Mouse (Mus musculus): ENCODE measurements around the gene Prpf3.
A peak's percentile ranks its signal among the peaks of the same experiment; 100 is the strongest.
"Not testable (repeated sequence)": the region's sequence is repeated elsewhere in the genome, so short reads cannot be mapped to it uniquely, and the experiment has no call there.

Gene Prpf3

DNA sequence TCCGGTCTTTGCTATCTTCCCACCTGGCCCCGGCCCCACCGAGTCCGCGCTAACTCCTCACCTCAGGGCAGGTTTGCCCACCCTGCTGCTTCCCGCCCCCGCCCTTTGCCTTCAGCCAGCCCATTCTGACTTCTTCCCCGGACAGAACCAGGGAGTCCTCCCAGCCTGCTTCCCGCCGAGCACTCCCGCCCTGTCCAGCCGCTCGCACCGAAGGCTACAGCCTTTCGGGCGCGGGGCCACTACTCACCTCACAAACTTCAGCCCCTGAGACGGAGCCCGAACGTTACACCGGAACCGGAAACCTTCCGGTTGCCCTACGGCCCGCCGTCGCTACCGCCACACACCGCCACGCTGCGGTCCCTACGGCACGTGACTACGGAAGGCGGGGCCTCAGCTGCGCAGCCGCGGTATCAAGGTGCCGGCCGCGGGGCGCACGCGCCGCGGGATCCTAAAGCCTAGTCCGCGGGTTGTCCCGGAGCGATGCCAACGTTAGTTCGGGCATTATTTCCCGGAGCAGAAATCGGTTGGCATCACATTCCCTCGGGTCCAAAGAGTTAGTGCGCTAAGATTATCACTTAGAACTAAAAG lies at the start of gene Prpf3:
Gene Prpf3, minus strand, starts transcription at position 384 of the 588 bp plus-strand sequence.
- peak; percentile 96 for DNase-seq (ENCODE audit: low spot score)

DNA sequence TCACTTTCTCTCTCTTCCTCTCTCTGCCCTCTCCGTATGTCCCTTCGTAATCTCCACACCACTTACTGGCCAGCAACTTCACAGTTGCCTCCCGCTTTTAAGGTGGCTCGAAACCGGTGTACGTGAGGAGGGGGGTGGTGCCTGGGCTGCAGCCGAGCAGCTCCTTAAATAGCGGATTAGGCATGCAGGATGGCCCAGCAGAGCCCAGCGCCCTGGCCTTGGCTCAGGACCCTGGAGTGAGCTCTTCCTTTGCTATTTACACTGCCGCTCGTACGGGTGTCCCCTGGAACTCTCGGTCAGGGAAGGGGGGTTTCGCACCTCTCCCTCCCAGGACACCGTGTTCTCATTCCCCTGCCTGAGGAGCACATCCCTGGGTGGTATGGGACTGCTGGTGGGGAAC lies 48.9 kb upstream of the Prpf3 start, which contains the start of gene Car14:
Gene Car14, minus strand, starts transcription at position 124 of the 400 bp plus-strand sequence.
- DNase-seq (ENCODE audit: low spot score), result no peak

DNA sequence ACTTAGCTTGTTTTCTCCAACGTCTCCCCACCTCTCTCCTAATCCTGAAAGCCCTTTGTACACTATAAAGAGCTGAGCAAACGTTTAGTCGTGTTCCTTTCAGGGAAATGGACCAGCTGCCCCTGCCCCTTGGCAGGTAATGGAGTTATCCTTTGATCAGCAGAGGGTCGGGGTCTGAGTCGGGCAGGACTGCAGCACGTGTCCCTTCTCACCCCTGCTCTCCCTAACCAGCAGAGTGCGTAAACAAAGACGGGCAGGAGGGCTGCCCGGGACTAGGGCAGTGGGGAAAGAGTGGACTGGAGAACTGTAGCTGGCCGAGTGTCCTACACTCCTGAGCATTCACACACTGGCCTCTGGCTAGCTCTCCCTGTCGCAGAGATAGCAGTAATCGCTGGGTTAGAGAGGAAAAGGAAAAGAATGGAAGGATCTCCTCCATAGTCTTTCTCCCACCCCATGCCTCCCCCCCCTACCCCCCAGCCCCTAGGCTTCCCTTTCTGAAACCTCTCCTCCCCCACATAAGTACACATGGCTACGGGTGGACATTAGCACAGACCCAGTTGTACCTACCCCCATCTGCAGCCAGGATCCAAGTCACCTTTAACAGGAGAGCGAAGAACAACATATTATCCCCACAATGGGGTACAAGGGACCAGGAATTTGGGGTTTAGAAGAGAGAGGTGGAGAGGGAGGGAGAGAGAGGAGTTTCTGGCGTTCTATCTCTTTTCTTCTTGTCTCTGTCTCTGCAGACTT lies 48.2 kb upstream of the Prpf3 start:
- no peak for DNase-seq (ENCODE audit: low spot score)

DNA sequence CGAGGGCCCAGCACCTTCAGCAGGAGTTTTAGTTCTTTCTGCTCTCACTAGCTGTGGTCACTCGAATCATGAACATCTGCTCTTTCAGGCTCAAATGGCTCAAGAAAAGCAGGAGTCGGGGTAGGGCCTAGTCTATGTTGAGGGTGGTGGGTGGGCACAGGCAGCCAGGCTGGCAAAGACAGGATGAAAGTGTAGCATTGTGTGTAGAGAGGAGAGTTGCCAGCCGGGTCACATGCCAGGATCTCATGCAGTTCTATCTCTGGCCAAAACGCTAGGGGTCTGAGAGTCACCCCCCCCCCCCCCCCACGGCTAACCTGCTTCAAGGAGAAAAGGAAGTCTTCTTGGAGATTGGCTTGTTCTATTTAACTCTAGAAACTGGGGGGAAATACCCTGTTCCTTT lies 47.0 kb upstream of the Prpf3 start:
- DNase-seq (ENCODE audit: low spot score), result no peak

DNA sequence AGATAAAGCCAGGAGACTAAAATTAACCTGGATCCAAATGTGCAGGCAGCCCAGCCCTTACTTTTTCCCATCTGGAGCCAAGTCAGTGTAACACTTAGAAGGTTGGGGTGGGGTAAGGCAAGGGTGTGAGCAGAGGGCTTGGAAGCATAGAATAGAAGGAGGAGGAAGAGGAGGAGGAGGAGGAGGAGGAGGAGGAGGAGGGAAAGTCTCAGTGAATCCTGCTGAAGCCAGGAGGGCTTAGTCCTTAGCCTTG lies 46.6 kb upstream of the Prpf3 start:
- no peak for DNase-seq (ENCODE audit: low spot score)

DNA sequence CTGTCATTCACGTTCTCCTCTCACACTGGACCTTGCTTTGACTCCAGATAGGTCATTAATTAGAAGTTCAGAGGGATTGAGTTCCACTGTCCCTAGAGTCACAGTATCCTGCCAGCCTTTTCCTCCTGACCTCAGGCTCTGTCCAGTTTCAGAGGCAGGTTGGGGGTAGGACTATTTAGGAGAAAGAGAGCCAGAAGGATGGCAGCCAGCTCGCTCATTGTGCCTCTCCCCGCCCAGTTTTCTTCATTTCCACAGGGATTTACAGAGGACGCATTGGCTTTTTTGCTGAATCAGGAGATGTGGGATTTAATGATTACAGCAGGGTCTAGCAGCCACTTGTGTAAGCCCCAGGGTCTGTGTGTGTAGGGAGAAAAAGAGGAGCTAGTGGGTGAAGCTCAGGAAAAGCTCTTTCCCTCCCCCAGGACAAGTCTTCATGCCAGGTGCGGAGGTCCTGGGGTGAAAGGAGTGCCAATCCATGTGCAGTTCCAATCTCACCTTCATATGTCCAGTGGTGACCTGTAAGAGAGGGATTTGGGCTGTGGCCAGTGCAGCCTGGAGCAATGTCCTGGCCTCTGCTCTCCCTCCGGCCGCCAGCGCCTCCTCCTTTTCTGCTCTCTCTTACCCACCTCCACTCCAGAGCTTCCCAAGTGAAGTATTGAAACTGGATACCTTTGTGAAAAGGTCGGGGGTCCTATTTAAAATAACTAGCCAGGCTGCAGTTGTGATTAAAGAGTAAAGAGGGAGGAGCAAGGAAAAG lies 46.1 kb upstream of the Prpf3 start:
- no peak for DNase-seq (ENCODE audit: low spot score)

DNA sequence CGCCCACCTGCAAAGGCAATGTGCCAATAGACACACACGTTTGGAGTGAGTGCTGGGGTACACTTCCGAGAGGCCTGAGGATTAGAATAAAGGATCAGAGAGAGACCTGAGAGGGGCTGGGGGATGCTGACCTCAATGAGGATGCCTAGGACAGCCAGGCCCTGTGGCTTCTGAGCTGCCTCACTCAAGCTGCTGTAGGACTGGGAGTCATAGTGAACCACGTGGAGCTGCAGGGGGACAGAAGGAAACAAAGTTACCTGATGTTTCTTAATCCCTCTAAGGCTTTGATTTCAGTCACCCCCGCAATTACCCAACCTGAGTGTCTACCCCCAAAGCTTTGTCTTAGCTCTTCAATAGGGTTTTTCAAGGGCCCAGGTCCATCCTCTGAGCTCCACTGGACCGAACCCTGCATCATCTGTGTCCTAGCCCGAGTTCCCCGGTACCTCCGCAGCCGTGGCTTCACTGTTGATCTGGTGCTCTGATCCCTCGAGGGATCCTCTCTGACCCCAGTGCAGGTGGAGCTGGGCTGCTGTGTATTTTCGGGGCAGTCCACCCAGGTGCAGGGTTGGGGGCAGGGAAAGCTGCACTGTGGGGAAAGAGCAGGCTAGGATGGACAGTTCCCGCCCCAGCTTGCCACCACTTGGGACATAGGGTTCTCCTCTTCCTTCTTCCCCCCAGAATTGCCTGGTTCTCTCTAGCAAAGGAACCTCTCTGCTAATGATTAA lies 44.3 kb upstream of the Prpf3 start:
- no peak for DNase-seq (ENCODE audit: low spot score)

DNA sequence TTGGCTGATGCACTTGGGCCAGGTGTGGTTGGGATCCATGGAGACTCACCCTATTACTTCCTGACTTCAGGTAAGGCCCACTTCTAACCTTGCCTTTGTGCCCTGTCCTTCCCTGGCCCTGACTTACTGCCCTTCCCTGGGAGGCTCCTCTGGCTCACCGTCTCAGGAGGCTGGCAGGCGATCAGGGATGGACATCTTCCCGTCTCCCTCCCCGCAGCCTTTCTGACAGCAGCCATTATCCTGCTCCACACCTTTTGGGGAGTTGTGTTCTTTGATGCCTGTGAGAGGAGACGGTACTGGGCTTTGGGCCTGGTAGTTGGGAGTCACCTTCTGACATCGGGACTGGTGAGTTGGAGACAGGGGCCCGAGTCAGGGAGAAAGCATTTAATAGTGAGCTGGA lies 39.8 kb upstream of the Prpf3 start:
- DNase-seq (ENCODE audit: low spot score), result not testable (repeated sequence)

DNA sequence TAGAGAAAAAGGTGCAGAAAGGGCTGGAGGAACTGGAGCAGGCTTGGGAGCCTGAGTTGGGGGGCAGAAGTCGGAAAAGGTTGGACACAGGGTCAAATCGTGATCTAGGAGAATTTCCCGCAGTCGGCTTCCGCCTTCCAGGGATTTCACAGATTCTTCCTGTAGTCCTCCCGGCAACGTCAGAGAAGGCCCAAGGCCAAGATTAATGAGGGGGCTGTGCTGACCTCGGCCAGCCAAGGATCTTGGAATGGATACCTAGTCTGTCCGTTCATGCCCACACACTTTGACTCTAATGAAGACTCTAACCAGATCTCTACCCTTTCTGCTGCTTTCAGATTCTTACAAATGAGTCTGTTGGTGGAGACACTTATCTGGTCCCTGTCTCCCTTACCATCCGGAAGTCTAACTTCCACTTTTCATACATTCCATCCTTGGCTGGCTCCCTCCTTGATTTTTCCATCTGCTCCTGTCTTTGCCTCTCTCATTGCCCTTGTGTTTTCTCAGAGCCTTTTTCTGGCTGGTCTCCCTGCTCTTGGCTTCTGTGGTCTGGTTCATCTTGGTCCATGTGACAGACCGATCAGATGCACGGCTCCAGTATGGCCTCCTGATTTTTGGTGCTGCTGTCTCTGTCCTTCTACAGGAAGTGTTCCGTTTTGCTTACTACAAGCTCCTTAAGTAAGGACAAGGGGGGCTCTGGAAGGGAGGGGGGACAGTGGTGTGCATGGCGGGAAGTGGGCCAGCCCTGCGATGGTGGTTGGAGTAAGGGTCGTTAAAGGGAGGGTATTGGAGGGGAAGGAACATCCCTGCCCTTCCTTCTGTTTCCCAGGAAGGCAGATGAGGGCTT lies 38.9 kb upstream of the Prpf3 start:
- DNase-seq (ENCODE audit: low spot score), result peak; percentile 54

DNA sequence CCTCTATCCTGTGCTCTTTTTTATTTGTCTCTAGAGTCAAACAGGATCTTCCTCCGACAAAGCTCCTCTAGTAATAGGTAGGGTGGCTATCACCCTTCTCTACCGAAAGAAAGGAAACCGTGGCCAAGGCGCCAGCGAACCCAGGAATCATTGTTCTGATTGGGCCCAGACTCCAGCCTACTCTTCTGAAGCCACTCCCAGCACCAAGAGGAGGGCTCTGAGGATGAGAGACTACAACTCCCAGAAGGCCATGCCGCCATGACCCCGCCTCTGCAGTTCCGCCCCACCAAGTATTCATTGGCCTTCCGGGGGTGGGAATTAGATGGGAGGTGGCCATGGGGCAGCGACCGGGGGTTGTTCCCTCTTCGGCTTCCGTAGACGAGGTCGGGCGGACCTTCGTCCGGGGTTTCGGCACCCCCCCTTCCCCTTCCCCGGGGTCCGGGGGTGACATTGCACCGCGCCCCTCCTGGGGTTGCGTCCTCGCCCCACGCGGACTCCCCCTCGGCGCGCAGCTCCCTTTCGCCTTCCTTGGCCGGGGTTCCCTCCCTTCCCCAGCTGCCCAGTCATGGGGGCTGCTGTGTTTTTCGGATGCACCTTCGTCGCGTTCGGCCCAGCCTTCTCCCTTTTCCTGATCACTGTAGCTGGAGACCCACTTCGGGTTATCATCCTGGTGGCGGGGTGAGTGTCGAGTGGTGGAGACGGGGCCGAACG lies 38.1 kb upstream of the Prpf3 start, which contains the start of gene Aph1a:
Gene Aph1a, plus strand, starts transcription at position 364 of the 711 bp plus-strand sequence.
- peak; percentile 85 for DNase-seq (ENCODE audit: low spot score)

DNA sequence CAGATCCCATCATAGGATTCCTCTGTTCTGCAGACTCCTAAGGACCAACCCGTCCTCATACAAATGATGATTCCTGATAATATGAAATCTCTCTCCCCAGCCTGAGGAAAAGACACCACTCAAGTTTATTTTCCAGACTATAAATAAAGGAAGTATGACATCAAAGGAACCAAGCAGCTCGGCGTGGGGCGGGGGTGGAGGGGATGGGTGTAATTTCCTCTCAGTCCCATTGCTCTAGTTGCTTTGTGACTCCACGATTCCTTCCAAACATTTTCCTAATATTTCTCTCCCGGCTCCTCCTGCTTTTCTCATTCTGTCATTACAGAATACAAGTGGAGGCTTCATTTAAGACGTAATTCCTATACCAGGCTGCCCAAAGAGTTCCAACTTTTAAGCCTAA lies 37.4 kb upstream of the Prpf3 start:
- DNase-seq (ENCODE audit: low spot score), result no peak

DNA sequence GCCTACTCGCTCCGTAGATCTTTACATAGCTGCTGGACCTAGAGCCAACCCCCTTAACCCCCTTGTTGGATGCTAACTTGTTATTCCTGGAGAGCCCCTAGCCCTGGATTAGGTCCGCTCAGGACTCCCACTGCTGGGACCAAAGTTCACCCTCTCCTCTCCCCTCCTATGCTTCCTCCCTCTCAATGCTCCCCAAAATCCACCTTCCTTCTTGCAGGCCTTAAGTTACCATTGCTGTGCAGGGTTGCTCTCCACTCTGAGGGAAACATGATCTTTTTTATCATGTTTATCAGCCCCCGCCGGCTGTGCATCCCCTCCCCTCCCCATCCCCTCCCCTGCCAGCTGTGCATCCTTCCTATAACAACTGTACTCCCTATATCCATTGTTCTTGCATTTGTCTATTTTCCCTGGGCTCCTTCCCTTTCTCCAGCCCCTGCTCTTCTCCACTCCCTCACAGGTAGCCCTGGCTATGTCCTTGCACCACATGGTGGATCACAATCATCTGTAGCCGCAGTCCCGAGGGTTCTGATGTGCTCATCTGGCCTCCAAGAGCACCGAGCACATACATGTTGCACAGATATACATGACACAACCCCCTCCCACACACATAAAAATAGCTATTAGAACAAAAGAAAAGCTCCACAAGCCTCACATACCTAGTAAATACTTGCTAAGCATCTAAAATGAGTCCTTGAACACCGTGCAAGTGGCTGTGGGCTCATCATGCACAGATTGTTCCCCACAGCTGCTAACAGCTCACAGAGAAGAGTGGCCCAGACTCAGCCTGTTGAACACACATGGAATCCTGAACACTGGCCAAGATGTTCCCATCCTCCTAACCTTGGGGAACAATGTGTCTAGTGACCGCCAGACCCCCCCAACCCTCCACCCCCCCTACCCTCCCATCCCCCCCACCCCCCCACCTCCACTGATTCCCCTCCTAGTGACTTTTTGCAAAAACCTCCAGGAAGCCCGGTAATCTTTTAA lies 36.7 kb upstream of the Prpf3 start:
- no peak for DNase-seq (ENCODE audit: low spot score)

DNA sequence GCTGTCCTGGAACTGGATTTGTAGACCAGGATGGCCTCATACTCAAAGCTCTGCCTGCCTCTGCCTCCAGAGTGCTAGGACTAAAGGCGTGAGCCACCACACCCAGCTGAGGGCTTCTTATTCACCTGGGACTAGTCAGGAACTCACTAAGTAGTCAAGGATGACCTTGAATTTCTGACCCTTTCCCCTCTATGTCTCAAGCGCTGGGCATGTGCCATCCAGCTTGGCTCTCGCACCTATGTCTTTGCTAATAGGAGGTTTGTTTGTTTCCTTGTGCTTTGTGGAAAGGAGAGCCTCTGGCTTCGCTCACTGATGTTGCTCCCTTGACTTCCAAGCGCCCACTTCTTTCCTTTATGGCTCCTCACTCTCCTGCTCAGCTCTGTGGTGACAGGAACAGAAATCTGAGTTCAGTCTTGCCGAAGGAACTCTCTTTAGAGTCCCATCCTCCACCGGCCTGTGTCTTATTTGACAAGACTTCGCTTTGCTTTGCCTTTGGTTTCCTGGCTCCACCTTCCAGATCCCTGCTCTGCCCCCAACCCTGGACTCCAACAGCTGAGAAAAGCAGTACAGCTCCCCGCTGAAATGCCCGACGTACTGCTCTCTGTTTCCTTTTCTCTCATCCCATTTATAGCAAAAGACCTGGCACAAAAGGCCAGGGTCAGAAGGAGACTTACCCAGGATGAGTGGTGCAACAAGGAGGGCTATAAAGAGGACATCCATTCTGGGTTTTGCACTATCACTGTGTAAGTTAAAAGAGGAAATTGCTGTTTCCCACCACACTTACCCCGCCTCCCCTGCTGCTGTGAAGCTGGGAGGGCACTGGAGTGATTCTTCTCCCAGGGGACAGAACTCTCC lies 35.8 kb upstream of the Prpf3 start, which contains the start of gene BC028528:
Gene BC028528, minus strand, starts transcription at position 795 of the 855 bp plus-strand sequence.
- no peak for DNase-seq (ENCODE audit: low spot score)

DNA sequence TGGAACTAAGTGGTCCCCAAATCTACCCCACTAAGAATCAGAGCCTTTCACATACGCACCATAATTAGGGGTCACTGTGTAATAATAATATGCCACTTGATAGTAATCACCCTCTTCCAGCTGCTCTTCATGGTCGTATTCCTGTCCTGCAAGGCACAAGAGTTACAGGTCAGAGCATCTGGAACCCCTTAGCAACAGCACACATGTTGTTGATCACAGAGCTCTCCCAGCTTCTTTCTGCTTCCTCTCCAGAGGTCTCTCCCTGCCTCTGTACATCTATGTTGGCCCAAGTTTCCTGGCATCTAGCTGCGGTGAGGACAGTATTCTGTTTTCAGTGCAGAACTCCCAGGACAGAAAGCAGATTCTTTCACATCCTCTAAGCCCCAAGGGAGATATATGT lies 34.0 kb upstream of the Prpf3 start:
- DNase-seq (ENCODE audit: low spot score), result no peak

DNA sequence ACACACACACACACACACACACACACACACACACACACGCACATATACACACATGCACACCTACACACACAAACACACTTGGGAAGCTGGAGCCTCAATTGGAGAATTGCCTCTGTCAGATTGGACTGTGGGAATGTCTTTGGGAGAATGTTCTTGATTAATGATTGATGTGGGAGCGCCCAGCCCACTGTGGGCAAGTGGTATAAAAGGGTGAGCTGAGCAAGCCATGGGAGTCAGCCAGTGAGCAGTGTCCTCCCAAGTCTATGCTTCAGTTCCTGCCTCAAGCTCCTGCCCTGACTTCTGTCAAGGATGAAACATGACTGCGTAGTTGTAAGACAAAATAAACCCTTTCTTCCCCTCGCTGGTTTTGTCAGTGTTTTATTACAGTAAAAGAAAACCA lies 31.9 kb upstream of the Prpf3 start:
- no peak for DNase-seq (ENCODE audit: low spot score)

DNA sequence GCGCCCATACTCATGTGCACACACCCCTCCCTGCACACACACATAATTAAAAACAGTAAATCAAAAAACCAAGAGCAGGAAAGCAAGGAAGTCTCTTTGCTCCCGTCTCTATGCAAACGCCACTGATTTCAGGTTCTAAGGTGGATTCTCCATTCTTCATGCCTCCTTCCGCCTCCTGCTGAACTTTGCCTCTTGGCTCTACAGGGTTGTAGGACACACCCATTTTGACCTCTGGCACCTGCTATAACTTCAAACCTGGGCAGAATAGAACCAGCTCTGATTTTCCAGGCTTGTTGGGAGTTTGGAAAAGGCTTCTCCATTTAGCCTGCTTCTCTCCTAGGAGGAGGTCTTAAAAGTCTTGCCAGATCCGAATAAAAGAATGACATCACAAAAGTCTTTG lies 28.7 kb upstream of the Prpf3 start:
- no peak for DNase-seq (ENCODE audit: low spot score)

DNA sequence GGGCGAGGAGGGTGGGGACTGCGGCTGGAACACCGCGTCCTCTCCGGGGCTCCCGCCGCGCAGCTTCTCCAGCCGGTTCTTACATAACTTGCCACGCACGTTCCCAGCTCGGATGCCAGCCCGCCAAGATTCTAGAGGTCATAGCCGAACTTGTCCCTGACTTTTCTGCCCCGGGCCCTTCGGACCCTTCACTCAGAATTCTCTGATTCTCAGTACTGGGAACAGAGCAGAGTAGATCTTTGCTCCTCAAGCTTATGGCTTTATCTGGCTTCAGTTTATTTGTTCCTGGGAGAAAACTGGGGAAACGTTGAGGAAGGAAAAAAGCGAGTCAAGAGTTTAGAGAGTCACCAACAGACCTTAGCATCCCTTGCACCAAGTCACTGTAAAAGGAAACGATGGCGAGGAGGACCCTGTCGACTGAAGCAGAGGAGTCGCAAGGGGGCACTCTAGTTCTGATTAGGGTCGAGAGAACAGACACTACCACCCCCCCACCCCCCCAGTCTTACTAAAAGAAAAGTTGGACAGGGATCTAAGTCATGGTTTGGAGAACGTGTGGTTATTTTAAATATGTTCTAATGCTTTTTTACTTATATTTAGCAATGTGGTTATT lies 27.2 kb upstream of the Prpf3 start:
- DNase-seq (ENCODE audit: low spot score), result peak; percentile 65

All from urinary bladder, postnatal 25 days (tissue).